In genomic region chr4:120405144-120405805, GRCm38 (mm10) we compare ENCODE assay signal across 7 mouse cellular contexts. TPM values are rescaled to one million over a fixed set of nuclear protein-coding genes. Genes with fewer than 3 reads are reported as not detected.
DNase-seq lines count a peak whose midpoint lies in the region; ATAC-seq lines count a peak whose summit lies in the region.

TSS of gene Scmh1 (plus strand) at chr4:120405281.

- H3K27ac ChIP-seq in embryonic facial prominence, embryonic 10.5 days (replicated peaks): peak within 1 kb of the TSS; percentile 98
- H3K27ac ChIP-seq in intestine, embryonic 16.5 days (ENCODE audit: low read length): peak within 1 kb of the TSS; percentile 93
- H3K27ac ChIP-seq in midbrain, embryonic 10.5 days (replicated peaks): peak within 1 kb of the TSS; percentile 98

- H3K36me3 ChIP-seq in embryonic facial prominence, embryonic 10.5 days (replicated peaks): no peaks in the 10 kb centered on the region
- no peaks in the 10 kb centered on the region for H3K36me3 ChIP-seq in intestine, embryonic 16.5 days (ENCODE audit: control insufficient read depth, insufficient read depth, low read length)
- no peaks in the 10 kb centered on the region for H3K36me3 ChIP-seq in midbrain, embryonic 10.5 days

- H3K4me2 ChIP-seq in intestine, embryonic 16.5 days (ENCODE audit: low read depth, low read length): peak within 1 kb of the TSS; percentile 64

- peaks cover 23% of the 10 kb centered on the region for H3K4me1 ChIP-seq in embryonic facial prominence, embryonic 10.5 days
- peaks cover 9% of the 10 kb centered on the region for H3K4me1 ChIP-seq in intestine, embryonic 16.5 days (ENCODE audit: control insufficient read depth, insufficient read depth, low read length)
- H3K4me1 ChIP-seq in midbrain, embryonic 10.5 days: peaks cover 25% of the 10 kb centered on the region

- intact Hi-C loops in left cerebral cortex, postnatal 4 days (cut with DNase I): no loop called here

- under 1% methylated on average over 102 of the region's 102 CpGs for WGBS in embryonic facial prominence, embryonic 10.5 days
- under 1% methylated on average over 78 of the region's 102 CpGs for WGBS in intestine, embryonic 16.5 days
- under 1% methylated on average over 76 of the region's 102 CpGs for WGBS in midbrain, embryonic 10.5 days

- H3K9ac ChIP-seq in intestine, embryonic 16.5 days (ENCODE audit: low read depth, low read length): peak within 1 kb of the TSS; percentile 99

- peak; percentile 72 for DNase-seq in adrenal gland, postnatal 25 days
- peak; percentile 86 for DNase-seq in embryonic facial prominence, embryonic 10.5 days (ENCODE audit: low spot score)
- DNase-seq in gonadal fat pad, adult 2 months (ENCODE audit: low read depth): no peak
- peak; percentile 88 for DNase-seq in left cerebral cortex, postnatal 4 days
- DNase-seq in midbrain, embryonic 10.5 days (ENCODE audit: low spot score): peak; percentile 81
- DNase-seq in right cerebral cortex, postnatal 4 days: peak; percentile 82

- H3K4me3 ChIP-seq in embryonic facial prominence, embryonic 10.5 days: peak within 1 kb of the TSS; percentile 99
- H3K4me3 ChIP-seq in intestine, embryonic 16.5 days (ENCODE audit: low read length): peak within 1 kb of the TSS; percentile 99
- H3K4me3 ChIP-seq in midbrain, embryonic 10.5 days: peak within 1 kb of the TSS; percentile 93

- peak; percentile 88 for ATAC-seq in intestine, embryonic 16.5 days

- H3K9me3 ChIP-seq in embryonic facial prominence, embryonic 10.5 days: no peaks in the 10 kb centered on the region
- no peaks in the 10 kb centered on the region for H3K9me3 ChIP-seq in intestine, embryonic 16.5 days (ENCODE audit: control insufficient read depth, low read length)
- no peaks in the 10 kb centered on the region for H3K9me3 ChIP-seq in midbrain, embryonic 10.5 days (replicated peaks)

- H3K27me3 ChIP-seq in embryonic facial prominence, embryonic 10.5 days (replicated peaks; ENCODE audit: low read depth, poor library complexity, severe bottlenecking): peaks cover 11% of the 10 kb centered on the region
- H3K27me3 ChIP-seq in intestine, embryonic 16.5 days (replicated peaks; ENCODE audit: control insufficient read depth, insufficient read depth, low read length): no peaks in the 10 kb centered on the region
- peaks cover 15% of the 10 kb centered on the region for H3K27me3 ChIP-seq in midbrain, embryonic 10.5 days (ENCODE audit: low read depth, poor library complexity, severe bottlenecking)

RNA-seq across cellular contexts. Expression of gene Scmh1, which starts in this region (rescaled TPM):
- total RNA-seq in adrenal gland, postnatal 25 days (2021): 41.2 and 47.5 TPM in 2 replicates
- polyA plus RNA-seq in embryonic facial prominence, embryonic 10.5 days (2016; fragmentation: Nextera tagmentation; extraction: Ambion mirVana): 34.7 and 40.8 TPM in 2 replicates
- 41.2 and 47.9 TPM in 2 replicates for polyA plus RNA-seq in gonadal fat pad, adult 2 months (2012; rRNA removed)
- 22.6 and 24.0 TPM in 2 replicates for polyA plus RNA-seq in intestine, embryonic 16.5 days (2015; fragmentation: Nextera tagmentation; extraction: Ambion mirVana)
- total RNA-seq in left cerebral cortex, postnatal 4 days (2021): 100 to 1,000 TPM; 126 to 134 TPM
- polyA plus RNA-seq in midbrain, embryonic 10.5 days (2016; fragmentation: Nextera tagmentation; extraction: Ambion mirVana): 36.8 and 46.9 TPM in 2 replicates
